Mouse (Mus musculus): ENCODE measurements around the gene Emid1. TPM values are rescaled to one million over a fixed set of nuclear protein-coding genes. Genes with fewer than 3 reads are reported as not detected.

Emid1 gene
- total RNA-seq (2014; fragmentation: Nextera tagmentation) (not detected in 2 replicates), total RNA-seq (2017) (0.16 TPM in 1 of 2 replicates, not detected in the other), polyA plus RNA-seq (2012) (not detected in 2 replicates)

DNA sequence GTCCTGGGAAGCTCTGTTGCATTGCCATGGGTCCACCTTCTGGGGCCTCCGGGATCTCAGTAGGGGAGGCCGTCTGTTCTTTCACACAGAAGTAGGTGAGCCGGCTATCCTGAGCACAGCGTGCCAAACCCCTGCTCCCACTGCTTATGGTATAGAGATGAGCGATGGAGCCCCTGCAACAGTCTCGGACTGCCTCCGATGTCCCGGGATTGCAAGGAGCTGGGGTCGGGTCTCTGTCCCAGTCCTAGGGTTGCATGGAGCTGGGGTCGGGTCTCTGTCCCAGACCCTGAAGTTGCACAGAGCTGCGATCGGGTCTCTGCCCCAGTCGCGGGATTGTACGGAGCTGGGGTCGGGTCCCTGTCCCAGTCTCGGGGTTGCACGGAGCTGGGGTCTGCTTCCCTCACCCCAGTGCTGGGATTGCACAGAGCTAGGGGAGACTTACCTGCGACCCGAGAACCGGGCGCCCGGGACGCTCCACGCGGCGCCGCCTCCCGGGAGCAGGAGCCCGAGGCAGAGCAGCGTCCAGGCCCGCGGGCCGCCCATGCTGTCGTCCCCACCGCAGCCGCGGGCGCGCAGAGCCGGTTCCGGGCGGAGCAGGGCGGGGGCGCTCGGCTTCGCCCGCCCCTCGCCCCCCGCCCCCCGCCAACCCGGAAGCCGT, at the start of gene Emid1:
Gene Emid1 (minus strand): TSS at position 578 of the 658 bp plus-strand sequence.
- Histone ChIP-seq H3K4me1 (ENCODE audit: insufficient read depth, low read depth, low read length) (no peaks in the 10 kb centered on the region), H3K27me3 (ENCODE audit: insufficient read depth, low read length) (peaks cover 47% of the 10 kb centered on the region), H3K4me3 (ENCODE audit: low read depth, low read length) (no peak within 1 kb of the TSS), H3K9me3 (replicated peaks) (no peaks in the 10 kb centered on the region), H3K36me3 (replicated peaks) (no peaks in the 10 kb centered on the region)
- DNase-seq (ENCODE audit: low spot score) (no peak), ATAC-seq (ENCODE audit: extremely low read depth, insufficient number of reproducible peaks, low FRiP score, poor library complexity, severe bottlenecking) (no peak)
- TF ChIP-seq POLR2AphosphoS5 (IDR thresholded peaks at IDR 0.05; ENCODE audit: insufficient replicate concordance, low read depth, low read length) (no peak), TAL1 (conservative IDR thresholded peaks at IDR 0.05; ENCODE audit: low read depth, low read length) (no peak), GATA2 (IDR thresholded peaks at IDR 0.05; ENCODE audit: borderline replicate concordance, low read depth, low read length) (no peak)

DNA sequence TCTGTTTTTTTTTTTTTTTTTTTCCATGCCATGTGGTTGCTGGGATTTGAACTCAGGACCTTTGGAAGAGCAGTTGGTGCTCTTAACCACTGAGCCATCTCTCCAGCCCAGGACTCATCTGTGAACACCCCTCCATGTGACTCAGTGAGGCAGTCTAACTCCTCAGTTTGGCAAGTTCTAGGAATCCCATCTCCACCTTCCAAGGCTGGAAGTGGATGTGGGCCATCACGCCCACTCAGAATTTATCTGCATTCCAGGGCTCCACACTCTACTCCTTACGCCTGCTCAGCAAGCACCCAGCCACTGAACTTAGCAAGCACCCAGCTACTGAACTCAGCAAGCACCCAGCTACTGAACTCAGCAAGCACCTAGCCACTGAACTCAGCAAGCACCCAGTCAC, 47.8 kb upstream of the Emid1 start:
- Histone ChIP-seq H3K36me3 (replicated peaks) (no peaks in the 10 kb centered on the region), H3K4me3 (ENCODE audit: low read depth, low read length) (no peak overlapping the region), H3K27me3 (ENCODE audit: insufficient read depth, low read length) (peaks cover 11% of the 10 kb centered on the region; the same call in 1 of the 2 replicates), H3K9me3 (replicated peaks) (no peaks in the 10 kb centered on the region), H3K4me1 (ENCODE audit: insufficient read depth, low read depth, low read length) (no peaks in the 10 kb centered on the region)
- DNase-seq (ENCODE audit: low spot score) (no peak), ATAC-seq (ENCODE audit: extremely low read depth, insufficient number of reproducible peaks, low FRiP score, poor library complexity, severe bottlenecking) (no peak)
- TF ChIP-seq TAL1 (conservative IDR thresholded peaks at IDR 0.05; ENCODE audit: low read depth, low read length) (no peak), POLR2AphosphoS5 (IDR thresholded peaks at IDR 0.05; ENCODE audit: insufficient replicate concordance, low read depth, low read length) (no peak), GATA2 (IDR thresholded peaks at IDR 0.05; ENCODE audit: borderline replicate concordance, low read depth, low read length) (no peak), CTCF (IDR thresholded peaks at IDR 0.05; ENCODE audit: low read depth, low read length) (no peak), GATA1 (IDR thresholded peaks at IDR 0.05; ENCODE audit: borderline replicate concordance, low read length) (no peak)

DNA sequence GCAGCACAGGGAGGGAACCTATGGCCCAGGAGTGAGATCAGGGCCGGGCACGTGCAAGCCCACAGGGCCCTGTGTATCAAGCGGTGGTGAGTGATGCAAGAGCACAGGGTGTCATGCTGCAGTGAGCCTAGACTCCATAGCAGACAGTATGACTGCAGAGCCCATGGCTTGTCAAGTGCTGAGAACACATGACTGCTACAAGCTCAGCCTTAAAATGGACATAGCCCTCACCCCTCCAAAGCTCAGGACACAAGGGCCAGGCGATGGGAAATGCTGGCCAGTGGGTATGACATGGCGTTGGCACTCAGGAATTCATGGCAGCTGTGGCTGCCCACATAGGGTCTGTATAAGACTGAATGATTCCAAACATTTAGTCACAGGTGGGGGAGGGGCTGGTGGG, 45.0 kb upstream of the Emid1 start:
- no peak for DNase-seq (ENCODE audit: low spot score)
- H3K36me3 ChIP-seq (replicated peaks) = no peaks in the 10 kb centered on the region
- peaks cover 17% of the 10 kb centered on the region; the same call in 1 of the 2 replicates for H3K27me3 ChIP-seq (ENCODE audit: insufficient read depth, low read length)
- H3K4me1 ChIP-seq (ENCODE audit: insufficient read depth, low read depth, low read length) = no peaks in the 10 kb centered on the region
- no peak for TF ChIP-seq POLR2AphosphoS5 (IDR thresholded peaks at IDR 0.05; ENCODE audit: insufficient replicate concordance, low read depth, low read length)
- no peak for TF ChIP-seq TAL1 (conservative IDR thresholded peaks at IDR 0.05; ENCODE audit: low read depth, low read length)
- TF ChIP-seq GATA1 (IDR thresholded peaks at IDR 0.05; ENCODE audit: borderline replicate concordance, low read length) = no peak
- TF ChIP-seq GATA2 (IDR thresholded peaks at IDR 0.05; ENCODE audit: borderline replicate concordance, low read depth, low read length) = no peak
- TF ChIP-seq CTCF (IDR thresholded peaks at IDR 0.05; ENCODE audit: low read depth, low read length) = no peak
- no peak for ATAC-seq (ENCODE audit: extremely low read depth, insufficient number of reproducible peaks, low FRiP score, poor library complexity, severe bottlenecking)
- H3K9me3 ChIP-seq (replicated peaks) = no peaks in the 10 kb centered on the region
- no peak overlapping the region for H3K4me3 ChIP-seq (ENCODE audit: low read depth, low read length)

DNA sequence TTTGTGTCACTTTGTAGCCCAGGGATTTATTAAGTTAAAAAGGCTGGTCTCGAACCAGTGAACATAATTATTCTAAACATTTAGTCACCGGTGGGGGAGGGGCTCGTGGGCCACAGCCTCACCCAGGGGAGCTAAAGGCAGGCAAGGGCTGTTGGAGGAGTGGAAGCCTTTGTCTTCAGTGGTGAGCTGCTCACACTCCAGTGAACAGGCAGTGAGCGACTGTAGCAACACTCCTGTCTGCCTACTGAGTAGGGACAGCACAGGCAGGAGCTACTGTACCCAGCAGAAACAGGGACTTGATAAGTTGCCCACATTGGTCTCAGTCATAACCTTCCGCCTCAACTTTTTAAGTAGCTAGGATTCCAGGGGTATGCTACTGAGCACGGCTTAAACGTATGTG, 44.5 kb upstream of the Emid1 start:
- ATAC-seq (ENCODE audit: extremely low read depth, insufficient number of reproducible peaks, low FRiP score, poor library complexity, severe bottlenecking) (no peak), DNase-seq (ENCODE audit: low spot score) (no peak)
- Histone ChIP-seq H3K9me3 (replicated peaks) (no peaks in the 10 kb centered on the region), H3K36me3 (replicated peaks) (no peaks in the 10 kb centered on the region), H3K27me3 (ENCODE audit: insufficient read depth, low read length) (peaks cover 20% of the 10 kb centered on the region; the same call in 1 of the 2 replicates), H3K4me1 (ENCODE audit: insufficient read depth, low read depth, low read length) (no peaks in the 10 kb centered on the region), H3K4me3 (ENCODE audit: low read depth, low read length) (no peak overlapping the region)
- TF ChIP-seq GATA2 (IDR thresholded peaks at IDR 0.05; ENCODE audit: borderline replicate concordance, low read depth, low read length) = no peak
- TF ChIP-seq CTCF (IDR thresholded peaks at IDR 0.05; ENCODE audit: low read depth, low read length) = no peak
- TF ChIP-seq GATA1 (IDR thresholded peaks at IDR 0.05; ENCODE audit: borderline replicate concordance, low read length) = no peak
- no peak for TF ChIP-seq TAL1 (conservative IDR thresholded peaks at IDR 0.05; ENCODE audit: low read depth, low read length)
- no peak for TF ChIP-seq POLR2AphosphoS5 (IDR thresholded peaks at IDR 0.05; ENCODE audit: insufficient replicate concordance, low read depth, low read length)

GRCm38 (mm10) chr11:5193576-5193881, 41.5 kb upstream of the Emid1 start:
- Histone ChIP-seq H3K4me3 (ENCODE audit: low read depth, low read length) (no peak overlapping the region), H3K9me3 (replicated peaks) (no peaks in the 10 kb centered on the region), H3K36me3 (replicated peaks) (no peaks in the 10 kb centered on the region), H3K27me3 (ENCODE audit: insufficient read depth, low read length) (peaks cover 28% of the 10 kb centered on the region), H3K4me1 (ENCODE audit: insufficient read depth, low read depth, low read length) (no peaks in the 10 kb centered on the region)
- DNase-seq (ENCODE audit: low spot score) (no peak), ATAC-seq (ENCODE audit: extremely low read depth, insufficient number of reproducible peaks, low FRiP score, poor library complexity, severe bottlenecking) (no peak)
- TF ChIP-seq TAL1 (conservative IDR thresholded peaks at IDR 0.05; ENCODE audit: low read depth, low read length) = no peak
- TF ChIP-seq GATA1 (IDR thresholded peaks at IDR 0.05; ENCODE audit: borderline replicate concordance, low read length) = no peak
- TF ChIP-seq GATA2 (IDR thresholded peaks at IDR 0.05; ENCODE audit: borderline replicate concordance, low read depth, low read length) = no peak
- TF ChIP-seq POLR2AphosphoS5 (IDR thresholded peaks at IDR 0.05; ENCODE audit: insufficient replicate concordance, low read depth, low read length) = no peak
- TF ChIP-seq CTCF (IDR thresholded peaks at IDR 0.05; ENCODE audit: low read depth, low read length) = no peak

GRCm38 (mm10) chr11:5192840-5193575, 41.0 kb upstream of the Emid1 start:
- Histone ChIP-seq H3K4me1 (ENCODE audit: insufficient read depth, low read depth, low read length) (no peaks in the 10 kb centered on the region), H3K27me3 (ENCODE audit: insufficient read depth, low read length) (peaks cover 31% of the 10 kb centered on the region), H3K36me3 (replicated peaks) (no peaks in the 10 kb centered on the region), H3K4me3 (ENCODE audit: low read depth, low read length) (no peak overlapping the region), H3K9me3 (replicated peaks) (no peaks in the 10 kb centered on the region)
- TF ChIP-seq CTCF (IDR thresholded peaks at IDR 0.05; ENCODE audit: low read depth, low read length) (no peak), GATA1 (IDR thresholded peaks at IDR 0.05; ENCODE audit: borderline replicate concordance, low read length) (no peak), TAL1 (conservative IDR thresholded peaks at IDR 0.05; ENCODE audit: low read depth, low read length) (no peak), POLR2AphosphoS5 (IDR thresholded peaks at IDR 0.05; ENCODE audit: insufficient replicate concordance, low read depth, low read length) (no peak), GATA2 (IDR thresholded peaks at IDR 0.05; ENCODE audit: borderline replicate concordance, low read depth, low read length) (no peak)
- ATAC-seq (ENCODE audit: extremely low read depth, insufficient number of reproducible peaks, low FRiP score, poor library complexity, severe bottlenecking) = no peak
- DNase-seq (ENCODE audit: low spot score) = no peak

All from G1E (cell line).